Mouse (Mus musculus) G1E-ER4 (cell line): ENCODE measurements around the gene Utp3. TPM values are rescaled to one million over a fixed set of nuclear protein-coding genes. Genes with fewer than 3 reads are reported as not detected.

Source experiments
- GATA1 ChIP-seq: IDR thresholded peaks from one replicate; pipeline ENCODE4 v1.8.0; 2012; ENCODE audit warnings: low read length, inconsistent platforms
- polyA plus RNA-seq: library from polyadenylated mRNA; stranded (reverse); fragments of >175 nt; gene quantifications from 2 replicates; pipeline ENCODE4 v1.2.3, GENCODE M21; 2012

The Utp3 gene
- polyA plus RNA-seq, 1 experiment, result 83.9 TPM

DNA sequence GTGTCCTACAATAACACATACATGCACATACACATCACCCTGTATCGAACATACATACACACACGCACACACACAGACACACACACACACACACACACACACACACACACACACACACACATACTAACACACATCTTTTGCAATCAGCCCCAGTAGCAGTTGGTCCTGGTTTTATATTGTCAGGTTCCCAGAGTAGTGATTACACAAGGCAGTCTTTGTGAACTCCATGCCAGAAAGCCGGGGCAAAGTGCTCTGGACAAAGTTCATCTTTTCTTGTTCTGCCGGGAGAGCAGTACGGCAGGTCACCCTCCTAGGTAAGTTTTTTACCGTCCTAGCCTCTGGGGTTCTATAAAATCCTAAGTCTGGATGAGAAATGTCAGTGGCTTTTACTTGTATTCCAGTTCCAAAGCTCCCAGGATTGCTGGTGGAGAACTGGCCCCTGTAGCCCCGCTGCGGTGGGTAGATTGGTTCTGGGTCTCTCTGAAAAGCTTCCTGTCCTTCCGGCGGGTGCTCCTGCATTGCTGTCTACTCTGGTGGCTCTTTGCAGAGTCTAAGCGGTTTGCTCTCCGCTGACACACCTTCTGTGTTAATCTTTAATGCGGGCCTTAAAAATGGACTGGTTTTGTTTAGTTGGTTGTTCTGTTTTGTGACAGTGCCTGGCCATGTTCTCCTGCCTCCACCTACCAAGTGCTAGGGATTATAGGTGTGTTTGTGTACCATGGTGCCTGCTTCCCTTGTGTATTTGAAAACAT is 39.3 kb downstream of the Utp3 start:
- TF ChIP-seq GATA1, result no peak

DNA sequence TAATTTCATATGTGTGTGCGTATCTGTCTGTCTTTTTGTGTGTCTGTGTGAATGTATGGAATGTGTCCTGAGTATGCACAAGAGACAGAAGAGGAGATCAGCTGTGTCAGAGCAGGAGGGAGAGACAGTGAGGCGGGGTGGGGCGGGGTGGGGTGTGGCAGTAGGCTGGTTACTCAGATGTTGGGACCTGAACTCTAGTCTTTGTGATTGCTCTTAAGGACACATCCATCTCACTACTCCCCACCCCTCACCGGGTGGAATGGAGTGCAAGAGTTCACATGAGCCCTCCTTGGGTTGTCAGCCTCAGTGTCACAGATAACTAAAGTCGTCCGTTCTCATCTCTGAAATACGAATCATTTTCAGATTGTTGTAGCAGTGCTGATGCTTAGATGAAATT is 39.9 kb downstream of the Utp3 start:
- TF ChIP-seq GATA1, result no peak

GRCm38 (mm10) chr5:88595537-88596455 is 41.5 kb downstream of the Utp3 start:
- no peak for TF ChIP-seq GATA1

GRCm38 (mm10) chr5:88598961-88599360 is 44.7 kb downstream of the Utp3 start:
- TF ChIP-seq GATA1, result no peak

- no peak for TF ChIP-seq GATA1
These were observed 47.8 kb downstream of the Utp3 start for GRCm38 (mm10) chr5:88602030-88602429.

GRCm38 (mm10) chr5:88602713-88603112 is 48.5 kb downstream of the Utp3 start:
- TF ChIP-seq GATA1, result no peak

GRCm38 (mm10) chr5:88604046-88604445 is 49.8 kb downstream of the Utp3 start:
- TF ChIP-seq GATA1, result no peak

DNA sequence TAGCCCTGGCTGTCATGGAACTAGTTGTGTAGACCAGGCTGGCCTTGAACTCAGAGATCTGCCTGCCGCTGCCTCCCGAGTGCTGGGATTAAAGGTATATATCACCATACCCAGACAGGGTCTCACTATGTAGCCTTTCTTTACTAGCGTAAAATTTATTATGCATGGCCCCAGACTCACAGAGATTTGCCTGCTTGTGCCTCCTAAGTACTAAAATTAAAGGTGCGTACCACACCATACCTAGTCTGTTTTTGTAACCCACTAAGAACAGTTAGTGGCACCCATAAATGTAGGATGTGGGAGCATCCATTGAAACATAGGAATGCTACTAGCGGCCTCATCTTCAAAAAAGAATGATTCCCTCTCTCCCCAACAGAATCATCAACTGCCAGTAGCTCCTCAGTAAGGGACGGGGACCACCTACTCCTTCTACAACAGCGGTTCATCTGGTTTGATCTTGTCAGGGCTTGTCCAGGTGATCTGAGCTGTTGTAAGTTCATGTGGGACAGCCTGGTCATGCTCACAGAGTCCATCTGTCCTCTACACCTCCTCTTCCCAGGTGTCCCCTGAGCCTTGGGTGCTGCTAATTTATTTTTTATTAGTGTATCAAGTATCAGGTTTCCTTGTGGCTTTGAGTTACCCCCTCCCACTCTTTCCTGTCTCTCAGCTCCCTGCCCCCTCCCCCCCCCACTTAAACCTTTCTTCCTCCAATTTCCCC is 50.5 kb downstream of the Utp3 start:
- no peak for TF ChIP-seq GATA1

Other genes with a start within 250 kb of the Utp3 start
- gene Prol1, start 237.2 kb upstream of the Utp3 start, polyA plus RNA-seq, result not detected in 2 replicates
- not detected in 2 replicates for gene Amtn, start 178.4 kb upstream of the Utp3 start, polyA plus RNA-seq
- gene Ambn, start 98.5 kb upstream of the Utp3 start, polyA plus RNA-seq, result not detected in 2 replicates
- not detected in 2 replicates for gene Enam, start 66.5 kb upstream of the Utp3 start, polyA plus RNA-seq
- not detected in 2 replicates for gene Jchain, start 26.6 kb upstream of the Utp3 start, polyA plus RNA-seq
- 2.9 and 3.5 TPM in 2 replicates for gene Rufy3, start 10.6 kb downstream of the Utp3 start, polyA plus RNA-seq
- gene Grsf1, start 121.7 kb downstream of the Utp3 start, polyA plus RNA-seq, result 61.5 and 76.2 TPM in 2 replicates
- 31.6 and 33.0 TPM in 2 replicates for gene Mob1b, start 166.4 kb downstream of the Utp3 start, polyA plus RNA-seq
- gene Dck, start 210.5 kb downstream of the Utp3 start, polyA plus RNA-seq, result 5.9 and 8.0 TPM in 2 replicates